Mouse (Mus musculus): ENCODE data around the gene Slc25a10. TPM values are rescaled to one million over a fixed set of nuclear protein-coding genes. Genes with fewer than 3 reads are reported as not detected.
"Not testable (repeated sequence)": the region's sequence is repeated elsewhere in the genome, so short reads cannot be mapped to it uniquely, and the experiment has no call there.

The Slc25a10 gene
- total RNA-seq, 1 experiment from 2014 or later: 12.1 TPM

DNA sequence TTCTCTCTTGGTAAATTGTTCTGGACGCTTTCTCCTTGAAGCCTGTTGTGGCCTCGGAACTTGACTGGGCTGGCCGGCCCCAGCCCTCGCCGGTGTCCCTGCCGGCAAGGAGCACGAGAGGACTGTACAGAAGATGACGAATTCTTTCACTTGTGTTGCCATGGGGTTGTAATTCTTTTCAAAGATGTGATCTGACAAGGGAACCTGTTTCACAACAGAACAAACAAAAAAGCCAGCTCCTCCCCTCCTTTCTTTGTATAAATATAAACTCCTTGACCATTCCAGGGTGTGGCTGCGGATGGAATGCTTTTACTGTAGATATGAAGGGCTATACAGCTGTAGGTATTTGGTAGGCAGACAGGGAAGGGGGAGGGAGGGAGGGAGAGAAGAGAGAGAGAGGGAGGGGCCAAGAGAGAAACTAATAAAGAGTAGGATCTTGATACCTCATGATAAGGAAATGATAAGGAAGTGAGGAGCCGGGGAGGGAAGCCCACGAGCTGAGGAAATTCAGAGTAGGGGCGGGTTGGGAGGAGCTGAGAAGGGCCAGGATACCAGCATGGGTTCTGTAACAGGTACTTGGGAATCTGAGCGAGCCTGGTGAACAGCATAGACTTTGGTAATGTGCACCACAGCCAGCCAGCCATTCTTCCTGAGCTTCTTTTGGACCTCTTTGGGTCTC is 16.1 kb downstream of the Slc25a10 start:
- ATAC-seq (replicated peaks; ENCODE audit: low read depth, poor library complexity, severe bottlenecking): no peak

DNA sequence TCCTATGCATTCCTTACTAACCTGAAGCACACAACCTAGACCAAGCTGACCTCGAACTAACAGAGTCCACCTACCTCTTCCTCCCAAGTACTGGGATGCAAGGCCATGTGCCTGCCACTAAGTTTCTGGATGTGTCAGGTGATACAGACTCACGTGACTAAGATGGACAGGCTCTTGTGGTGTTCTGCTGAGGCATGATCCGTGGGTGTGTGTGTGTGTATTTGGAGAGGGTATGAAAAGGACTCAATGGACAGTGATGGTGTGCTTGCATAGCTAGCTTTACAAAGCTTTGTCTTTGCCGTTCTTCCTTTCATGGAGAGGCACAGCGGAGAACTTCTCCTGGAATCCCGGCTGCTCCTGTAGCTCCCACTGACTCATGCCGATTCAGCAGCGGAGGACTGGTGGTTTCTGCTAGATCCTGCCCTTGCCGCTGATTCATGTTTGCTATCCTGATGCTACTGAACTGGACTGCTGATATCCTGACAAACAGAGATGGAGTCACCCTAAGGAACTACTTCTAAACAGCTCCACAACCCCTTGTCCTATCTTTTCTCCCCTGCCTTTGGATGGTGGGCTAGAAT is 16.7 kb downstream of the Slc25a10 start:
- ATAC-seq (replicated peaks; ENCODE audit: low read depth, poor library complexity, severe bottlenecking): no peak

DNA sequence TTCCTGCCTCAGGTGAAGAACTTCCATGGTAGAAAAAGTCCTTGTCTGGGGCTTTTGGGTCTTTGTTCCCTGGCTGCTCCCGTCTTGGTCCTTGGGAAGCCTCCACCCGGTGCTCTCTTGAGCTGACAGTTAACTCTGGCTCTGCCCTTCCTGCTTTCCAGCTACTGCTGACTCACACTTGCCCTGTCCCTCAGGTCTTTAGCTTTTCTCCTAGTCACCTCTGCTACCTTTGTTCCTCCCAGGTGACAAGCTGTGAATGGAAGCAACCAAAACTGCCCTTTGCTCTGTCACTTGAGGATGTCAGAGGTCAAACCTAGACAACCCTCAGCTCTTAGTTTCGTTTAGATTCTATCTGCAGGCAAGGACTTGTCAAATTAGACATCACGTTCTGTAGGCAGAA is 18.3 kb downstream of the Slc25a10 start:
- ATAC-seq (replicated peaks; ENCODE audit: low read depth, poor library complexity, severe bottlenecking): no peak

DNA sequence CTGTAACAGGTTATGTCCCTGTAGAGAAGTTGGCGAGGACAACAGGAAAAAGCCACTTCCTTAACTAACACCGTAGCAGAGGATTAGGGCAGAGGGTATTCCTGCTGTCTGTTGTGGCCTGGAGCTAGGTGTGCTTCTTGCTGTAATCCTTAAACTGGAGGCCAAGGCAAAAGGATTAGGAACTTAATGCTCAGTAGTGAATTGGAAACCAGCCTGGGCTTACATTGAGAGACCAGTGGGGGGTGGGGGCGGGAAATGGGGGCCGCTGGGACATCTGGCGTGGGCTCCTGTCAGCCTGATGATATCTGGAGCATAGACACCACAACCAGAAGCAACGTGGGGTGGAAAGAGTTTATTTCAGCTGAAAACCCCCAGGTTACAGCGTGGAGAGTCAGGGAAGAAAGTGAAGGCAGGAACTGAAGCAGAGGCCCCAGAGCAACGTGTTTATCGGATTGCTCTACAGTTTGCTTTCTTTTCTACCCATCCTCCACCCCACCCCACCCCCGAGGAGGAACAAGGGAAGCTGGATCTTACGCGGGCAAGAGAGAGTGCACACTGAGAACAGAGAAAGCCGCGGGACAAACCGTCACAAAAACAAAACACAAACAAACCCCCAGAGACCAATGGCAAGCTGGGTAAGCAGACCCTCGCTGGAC is 18.9 kb downstream of the Slc25a10 start:
- peak; percentile 77 for ATAC-seq (replicated peaks; ENCODE audit: low read depth, poor library complexity, severe bottlenecking)

DNA sequence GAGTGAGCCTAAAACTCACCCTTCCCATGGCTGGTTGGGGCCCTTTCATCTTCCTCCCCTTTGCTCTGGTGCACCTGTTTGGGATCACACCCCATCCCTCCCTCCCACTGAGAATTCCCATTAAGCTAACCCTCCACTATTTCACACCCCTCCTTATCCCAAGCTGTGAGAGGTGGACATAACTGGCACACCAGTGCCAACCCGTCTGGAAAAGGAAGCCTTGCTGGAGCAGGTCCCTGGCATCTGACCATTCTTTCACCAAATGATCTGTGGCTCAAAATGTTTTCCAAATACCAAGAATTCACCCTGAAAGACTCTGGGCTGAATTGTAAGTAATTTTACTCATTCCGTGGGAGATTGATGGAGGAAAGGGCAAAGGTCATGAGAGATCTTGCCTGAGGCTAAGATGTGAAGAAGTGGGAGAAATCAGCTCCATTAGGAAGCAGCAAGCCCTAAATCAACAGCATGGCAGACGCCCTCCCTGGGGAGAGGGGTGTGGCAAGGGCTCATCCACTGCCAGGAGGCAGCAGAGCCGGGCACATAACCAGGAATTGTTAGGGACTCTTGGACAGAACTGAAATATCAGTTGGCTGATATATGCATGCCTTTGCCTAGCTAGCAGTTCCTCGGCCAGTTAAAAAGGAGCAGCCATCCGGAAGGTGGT is 21.3 kb downstream of the Slc25a10 start:
- no peak for ATAC-seq (replicated peaks; ENCODE audit: low read depth, poor library complexity, severe bottlenecking)

DNA sequence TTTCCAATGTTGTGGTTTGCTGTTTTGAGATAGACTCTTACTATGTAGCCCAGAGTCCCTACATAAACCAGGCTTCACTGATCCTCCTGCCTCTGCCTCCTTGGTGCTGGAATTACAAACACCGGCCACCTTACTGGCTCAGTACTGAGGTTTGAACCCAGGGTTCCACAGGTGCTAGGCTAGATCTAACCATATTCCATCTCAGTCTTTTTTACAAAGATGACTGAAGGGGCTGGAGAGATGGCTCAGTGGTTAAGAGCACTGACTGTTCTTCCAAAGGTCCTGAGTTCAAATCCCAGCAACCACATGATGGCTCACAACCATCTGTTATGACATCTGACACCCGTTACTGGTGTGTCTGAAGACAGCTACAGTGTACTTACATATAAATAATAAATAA is 22.6 kb downstream of the Slc25a10 start:
- not testable (repeated sequence) for ATAC-seq (replicated peaks; ENCODE audit: low read depth, poor library complexity, severe bottlenecking)

DNA sequence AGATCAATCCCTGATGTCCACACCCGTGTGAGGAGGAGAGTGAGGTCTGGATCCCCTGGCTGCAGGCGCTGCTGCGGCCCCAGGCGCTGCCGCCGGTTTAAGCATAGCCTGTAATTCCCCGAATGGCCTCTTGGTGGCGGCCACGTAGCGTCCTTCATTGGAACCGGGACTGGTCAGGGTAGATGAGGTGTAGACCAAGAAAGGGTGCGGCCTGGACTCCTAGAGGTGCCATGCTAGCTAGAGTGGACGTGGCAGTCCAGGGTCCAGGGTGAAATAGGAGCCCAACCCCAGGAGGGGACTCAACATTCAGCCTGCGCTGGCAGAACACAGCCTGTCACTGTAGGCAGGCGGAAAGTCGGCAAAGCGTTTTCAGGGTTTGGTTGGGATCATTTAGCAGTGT is 24.0 kb downstream of the Slc25a10 start:
- peak; percentile 69 for ATAC-seq (replicated peaks; ENCODE audit: low read depth, poor library complexity, severe bottlenecking)

- no peak for ATAC-seq (replicated peaks; ENCODE audit: low read depth, poor library complexity, severe bottlenecking)
Observed at GRCm38 (mm10) chr11:120517147-120517546, 25.5 kb downstream of the Slc25a10 start.

DNA sequence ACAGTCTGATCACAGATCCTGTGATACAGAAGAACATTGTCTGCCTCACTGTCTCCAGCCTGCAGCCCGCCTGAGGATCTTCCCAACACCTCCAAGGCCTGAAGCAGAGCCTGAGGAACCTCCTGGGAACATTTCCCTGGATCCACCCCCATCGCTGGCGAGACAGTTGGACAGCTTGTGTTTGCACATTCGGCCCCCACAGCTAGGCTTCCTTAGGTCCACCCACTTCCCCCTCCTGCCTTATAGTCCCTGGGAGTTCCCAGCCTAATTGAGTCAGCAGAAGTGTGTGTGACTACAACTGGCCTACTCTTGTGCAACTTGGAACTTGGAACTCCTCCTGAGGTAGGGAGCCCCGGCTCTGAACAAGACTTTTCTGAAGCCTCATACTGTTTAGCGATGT is 26.4 kb downstream of the Slc25a10 start:
- ATAC-seq (replicated peaks; ENCODE audit: low read depth, poor library complexity, severe bottlenecking): peak; percentile 50

DNA sequence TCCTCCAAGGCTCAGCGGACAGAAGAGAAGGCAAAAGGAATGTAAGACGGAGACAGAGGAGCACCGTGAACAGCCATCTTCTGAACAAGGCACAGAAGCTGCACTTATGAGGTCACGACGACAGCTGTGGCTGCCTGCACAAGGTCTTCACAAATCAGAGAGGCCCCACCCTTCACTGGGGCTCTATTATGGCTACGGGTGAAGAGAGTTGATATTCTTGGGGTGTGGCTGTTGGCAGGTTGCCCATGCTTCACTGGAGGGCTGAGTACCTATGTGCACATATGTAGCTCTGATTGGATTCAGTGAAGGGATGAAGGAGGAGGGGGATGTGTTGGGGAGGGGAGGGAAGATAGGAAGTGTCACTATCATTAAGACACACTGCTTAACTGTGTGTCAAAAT is 26.9 kb downstream of the Slc25a10 start:
- ATAC-seq (replicated peaks; ENCODE audit: low read depth, poor library complexity, severe bottlenecking): no peak

DNA sequence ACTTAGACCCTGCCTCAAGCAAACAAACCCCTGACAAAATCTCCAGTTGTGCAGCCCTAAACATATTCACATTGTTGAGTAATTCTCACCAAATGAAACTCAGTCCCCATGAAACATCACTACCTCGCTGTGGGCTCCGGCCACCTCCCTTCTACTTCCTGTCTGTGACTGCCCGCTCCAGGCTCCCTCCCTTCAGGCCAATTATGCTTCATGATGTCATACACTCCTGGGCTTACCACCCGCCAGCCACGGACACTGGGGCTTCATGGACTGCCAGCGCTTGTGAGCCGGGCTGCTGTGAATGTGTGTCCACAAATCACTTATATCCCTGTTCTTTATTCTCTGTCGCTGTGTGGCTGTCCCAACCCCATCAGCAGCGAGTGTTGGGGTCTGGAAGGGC is 28.1 kb downstream of the Slc25a10 start:
- ATAC-seq (replicated peaks; ENCODE audit: low read depth, poor library complexity, severe bottlenecking): peak; percentile 48

DNA sequence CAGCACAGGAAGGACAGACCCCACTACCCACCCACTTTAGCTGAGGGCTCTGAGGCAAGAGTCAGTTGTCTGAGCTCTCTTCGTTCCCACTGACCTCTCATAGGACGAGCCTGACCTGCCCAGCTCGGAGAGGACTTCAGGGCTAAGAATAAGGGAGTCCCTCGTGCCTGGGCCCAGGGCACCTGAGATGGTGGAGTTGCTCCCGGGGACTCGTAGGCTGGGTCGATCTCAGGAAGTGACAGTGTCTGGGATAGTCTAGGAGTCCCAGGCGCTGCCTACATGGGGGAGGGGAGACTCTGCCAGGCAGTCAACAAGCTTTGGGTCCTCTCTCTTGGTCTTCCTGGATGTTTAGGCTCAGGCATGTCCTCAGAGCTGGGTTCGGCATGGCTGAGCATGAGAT is 28.9 kb downstream of the Slc25a10 start:
- no peak for ATAC-seq (replicated peaks; ENCODE audit: low read depth, poor library complexity, severe bottlenecking)

DNA sequence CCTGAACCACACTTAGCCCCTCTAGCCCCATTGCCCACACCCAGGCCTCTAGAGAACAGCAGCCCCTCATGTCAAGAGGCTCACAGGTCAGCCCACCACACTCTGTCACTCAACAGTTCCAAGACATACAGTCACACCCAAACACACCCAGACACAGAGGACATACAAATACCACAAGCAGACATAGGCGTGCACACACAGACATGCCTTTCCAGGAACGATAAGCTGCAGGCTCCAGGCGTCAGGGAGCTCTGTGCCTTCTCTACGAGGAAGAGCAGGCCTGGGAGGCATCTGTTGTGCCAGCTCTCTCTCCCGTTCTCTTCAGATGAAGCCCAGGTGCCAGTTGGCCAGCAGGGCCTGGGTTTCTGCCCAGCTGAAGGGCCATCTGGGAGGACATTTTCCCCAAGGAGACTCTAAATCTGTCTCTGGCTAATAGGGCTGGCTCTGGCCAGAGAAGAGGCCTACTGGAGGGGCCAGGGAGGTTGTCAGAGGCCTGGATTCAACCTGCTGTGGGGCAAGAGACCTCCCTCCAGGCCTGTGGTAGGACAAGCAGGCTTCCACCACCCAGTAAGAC is 29.4 kb downstream of the Slc25a10 start:
- no peak for ATAC-seq (replicated peaks; ENCODE audit: low read depth, poor library complexity, severe bottlenecking)

DNA sequence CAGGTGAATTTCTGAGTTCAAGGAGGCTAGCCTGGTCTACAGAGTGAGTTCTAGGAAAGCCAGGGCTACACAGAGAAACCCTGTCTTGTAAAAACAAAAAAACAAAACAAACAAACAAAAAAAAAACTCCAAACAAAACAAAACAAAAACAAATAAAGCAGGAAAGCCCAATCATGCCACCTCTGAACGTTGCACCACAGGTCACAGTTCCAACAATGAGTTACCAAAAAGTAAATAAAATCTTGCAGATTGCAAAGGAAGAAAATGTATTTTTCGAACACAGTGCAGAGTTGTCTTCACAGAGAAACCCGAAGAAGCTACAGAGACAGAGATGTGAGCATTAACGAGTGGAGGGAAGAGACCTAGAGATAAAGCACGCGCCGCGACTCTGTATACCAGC is 30.9 kb downstream of the Slc25a10 start:
- no peak for ATAC-seq (replicated peaks; ENCODE audit: low read depth, poor library complexity, severe bottlenecking)

GRCm38 (mm10) chr11:120525959-120526358 is 34.3 kb downstream of the Slc25a10 start:
- no peak for ATAC-seq (replicated peaks; ENCODE audit: low read depth, poor library complexity, severe bottlenecking)

GRCm38 (mm10) chr11:120527690-120528354 is 36.2 kb downstream of the Slc25a10 start:
- ATAC-seq (replicated peaks; ENCODE audit: low read depth, poor library complexity, severe bottlenecking): no peak

DNA sequence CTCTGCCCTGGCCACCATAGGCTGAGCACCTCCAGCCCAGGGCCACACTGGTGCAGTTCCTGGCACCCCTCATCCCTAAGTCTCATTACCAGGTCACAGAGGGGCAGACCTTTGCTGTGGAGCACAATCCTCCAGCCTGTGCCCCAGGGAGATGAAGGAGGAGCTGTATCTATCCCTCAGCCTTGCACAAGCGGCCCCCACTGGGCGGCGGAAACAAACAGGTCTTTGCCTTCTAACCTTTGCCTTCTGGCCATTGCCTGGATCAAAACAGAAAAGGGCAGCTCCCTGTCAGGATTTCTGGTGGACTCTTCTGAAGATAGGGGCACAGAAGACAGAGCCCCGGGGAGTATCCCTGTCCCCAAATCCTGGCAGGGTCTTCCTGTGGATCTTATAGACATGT is 37.3 kb downstream of the Slc25a10 start:
- ATAC-seq (replicated peaks; ENCODE audit: low read depth, poor library complexity, severe bottlenecking): no peak

DNA sequence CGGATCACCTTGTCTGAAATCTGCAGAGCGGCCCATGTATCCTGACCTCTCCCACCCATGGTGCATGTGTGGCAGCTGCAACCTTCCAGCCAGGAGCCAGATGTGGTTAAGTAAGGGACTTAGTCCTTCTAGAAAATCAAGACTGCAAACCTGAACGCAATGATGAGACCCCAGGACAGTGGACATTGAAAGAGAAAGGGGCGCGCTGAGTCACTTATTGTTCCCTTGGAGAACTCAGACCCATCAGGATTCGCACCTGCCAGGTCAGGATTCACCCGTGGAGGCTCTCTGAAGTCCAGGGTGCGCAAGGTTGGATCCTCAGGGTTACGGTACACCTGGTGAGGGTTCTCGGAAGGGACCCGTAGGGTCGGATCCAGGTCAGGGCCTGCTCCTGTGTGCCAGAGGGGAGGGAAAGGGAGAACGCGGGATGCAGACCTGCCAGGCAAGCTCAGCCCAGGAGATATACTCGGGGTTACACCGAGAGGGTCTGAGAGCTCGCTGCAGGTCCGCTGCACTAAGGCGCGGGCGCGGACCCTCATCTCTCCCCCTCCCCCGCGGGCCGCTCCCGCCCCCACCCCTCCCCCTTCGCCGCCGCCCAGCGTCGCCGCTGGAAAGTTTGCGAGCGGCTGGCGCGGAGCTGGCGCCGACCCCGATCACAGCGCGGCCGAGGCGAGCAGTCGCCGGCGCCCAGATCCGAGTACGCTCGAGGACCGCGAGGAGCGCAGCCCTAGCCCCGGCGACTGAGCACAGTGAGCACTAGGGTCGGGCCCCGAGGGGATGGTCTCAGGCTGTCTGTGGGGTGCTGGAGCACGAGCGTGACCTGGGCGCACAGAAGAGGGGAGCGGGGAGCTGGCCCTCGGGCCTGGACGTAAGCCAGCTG is 38.7 kb downstream of the Slc25a10 start, which contains the start of gene Gcgr:
TSS of gene Gcgr (plus strand) at position 615 of the 880 bp plus-strand sequence.
- ATAC-seq (replicated peaks; ENCODE audit: low read depth, poor library complexity, severe bottlenecking): no peak; the same call in 1 of the 2 replicates

DNA sequence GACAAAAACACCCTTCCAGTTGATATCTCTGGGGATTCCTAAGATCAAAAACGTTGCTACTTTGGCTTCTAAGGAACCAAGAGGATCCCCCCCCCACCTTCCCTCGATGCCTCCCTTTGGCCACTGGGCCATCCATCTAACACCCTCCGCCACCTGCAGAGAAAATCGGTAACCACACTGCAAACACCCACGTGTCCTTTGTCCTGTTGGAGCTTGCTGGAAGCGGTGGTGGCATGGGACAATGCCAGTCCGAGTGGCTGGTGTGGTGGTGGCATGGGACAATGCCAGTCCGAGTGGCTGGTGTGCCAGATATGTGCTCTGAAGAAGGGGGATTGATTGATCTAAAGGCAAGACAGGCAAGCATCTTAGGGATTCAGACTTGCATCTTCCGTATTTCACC is 40.0 kb downstream of the Slc25a10 start:
- ATAC-seq (replicated peaks; ENCODE audit: low read depth, poor library complexity, severe bottlenecking): no peak
